Mouse (Mus musculus) olfactory bulb, adult 2 months (tissue): ENCODE data around the gene Gpd2.

Experiments used
- CTCF ChIP-seq: fragments of 200-500 bp; IDR thresholded peaks from 2 replicates; pipeline ENCODE4 v1.5.1; 2012; ENCODE audit warnings: low read depth, mild to moderate bottlenecking, low read length, moderate library complexity; ENCODE audit not compliant: insufficient read depth
- POLR2A ChIP-seq: fragments of 200-500 bp; IDR thresholded peaks from 2 replicates; pipeline ENCODE4 v1.6.1; 2012; ENCODE audit warnings: mild to moderate bottlenecking, low read depth, low read length, moderate library complexity; ENCODE audit not compliant: insufficient read depth

GRCm38 (mm10) chr2:57190884-57191283 is 46.6 kb upstream of the Gpd2 start:
- TF ChIP-seq CTCF (no peak), POLR2A (no peak)
